Mouse (Mus musculus): ENCODE data around the gene Clmp.

DNA sequence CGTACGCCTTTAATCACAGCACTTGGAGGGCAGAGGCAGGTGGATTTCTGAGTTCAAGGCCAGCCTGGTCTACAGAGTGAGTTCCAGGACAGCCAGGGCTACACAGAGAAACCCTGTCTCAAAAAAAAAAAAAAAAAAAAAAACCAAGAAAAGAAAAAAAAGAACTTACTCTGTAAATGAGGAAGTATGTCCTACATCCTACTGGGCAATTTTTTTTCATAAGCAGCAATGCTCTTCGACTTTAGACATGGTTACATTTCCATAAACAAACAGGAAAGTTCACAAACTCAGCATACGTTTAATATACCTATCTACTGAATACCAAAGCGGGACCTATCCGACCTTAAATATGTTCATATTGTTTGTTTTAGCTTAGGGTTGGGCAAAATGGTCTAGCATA, 76.6 kb downstream of the Clmp start:
- TF ChIP-seq POLR2A (IDR thresholded peaks at IDR 0.05; ENCODE audit: control insufficient read depth, low read depth, low read length) (no peak), CTCF (IDR thresholded peaks at IDR 0.05; ENCODE audit: control insufficient read depth, insufficient read depth, insufficient replicate concordance, low read depth, low read length) (no peak)
